Mouse (Mus musculus): ENCODE data around the gene Slc35e2.

- no peak for TF ChIP-seq USF1 (IDR thresholded peaks at IDR 0.05; ENCODE audit: low read depth)
- no peak for TF ChIP-seq MYOG (IDR thresholded peaks at IDR 0.05; ENCODE audit: control insufficient read depth, extremely low read depth, insufficient read length)
- no peak for TF ChIP-seq CTCF (IDR thresholded peaks at IDR 0.05; ENCODE audit: control insufficient read depth, insufficient read depth, insufficient read length)
- no peak for TF ChIP-seq MAX (IDR thresholded peaks at IDR 0.05)
- TF ChIP-seq CEBPB (IDR thresholded peaks at IDR 0.05; ENCODE audit: low read depth) = no peak
- TF ChIP-seq FOSL1 (IDR thresholded peaks at IDR 0.05; ENCODE audit: insufficient read depth, low read length, poor library complexity, severe bottlenecking) = no peak
- no peak for TF ChIP-seq MYOD1 (IDR thresholded peaks at IDR 0.05; ENCODE audit: control insufficient read depth, insufficient read length, low read depth)
Observed at GRCm38 (mm10) chr4:155606825-155607224, 5.6 kb downstream of the Slc35e2 start.

Measured in C2C12 (cell line).